Comparison of ENCODE assay signal across 10 mouse cellular contexts in the genomic region with DNA sequence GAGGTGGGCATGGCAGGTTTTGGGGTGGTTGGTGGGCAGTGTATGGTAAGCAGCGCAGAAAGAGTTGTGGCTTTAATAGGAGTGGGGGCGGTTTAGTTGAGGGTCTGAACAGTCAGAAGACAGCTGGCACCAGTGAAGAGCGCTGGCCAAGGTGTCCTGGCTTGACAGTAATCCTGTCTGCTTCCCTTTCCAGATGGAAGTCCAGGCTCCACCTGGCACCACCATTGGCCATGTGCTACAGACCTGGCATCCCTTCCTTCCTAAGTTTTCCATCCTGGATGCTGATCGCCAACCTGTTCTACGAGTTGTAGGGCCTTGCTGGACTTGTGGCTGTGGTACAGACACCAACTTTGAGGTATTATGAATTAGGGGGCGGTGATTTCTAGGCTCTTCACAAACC. TPM values are rescaled to one million over a fixed set of nuclear protein-coding genes. Genes with fewer than 3 reads are reported as not detected.
DNase-seq lines count a peak whose midpoint lies in the region; ATAC-seq lines count a peak whose summit lies in the region.
"Had no signal": no experiment of that assay in that cellular context is flagged by ENCODE, and none has a peak within 500 bp of the region (broad histone marks: within the 10 kb centered on the region; RNA-seq: fewer than 3 reads in every experiment).

No protein-coding gene starts in this region.

- no peaks in the 10 kb centered on the region for H3K9me3 ChIP-seq in heart, embryonic 15.5 days (replicated peaks)
- no peaks in the 10 kb centered on the region for H3K9me3 ChIP-seq in hindbrain, embryonic 13.5 days
- H3K9me3 ChIP-seq in midbrain, embryonic 14.5 days (ENCODE audit: control insufficient read depth, low read length) = no peaks in the 10 kb centered on the region

- H3K4me2 ChIP-seq in heart, embryonic 15.5 days = peak overlapping the region; percentile 82
- H3K4me2 ChIP-seq in hindbrain, embryonic 13.5 days = peak overlapping the region; percentile 92
- peak overlapping the region; percentile 82 for H3K4me2 ChIP-seq in midbrain, embryonic 14.5 days (ENCODE audit: low read length)

- no peak overlapping the region for H3K27ac ChIP-seq in heart, embryonic 15.5 days
- peak overlapping the region; percentile 98; the same call in 1 of the 2 replicates for H3K27ac ChIP-seq in hindbrain, embryonic 13.5 days
- no peak overlapping the region for H3K27ac ChIP-seq in midbrain, embryonic 14.5 days (replicated peaks; ENCODE audit: low read depth, low read length)

- intact Hi-C loops in heart, postnatal 25 days (cut with DNase I) = no loop called here
- intact Hi-C loops in gastrocnemius, postnatal 14 days (cut with DNase I; ENCODE audit: low total_unique reads) = loop anchor here (10.0 kb wide), 1 partner anchor 47 kb away; a partner anchor contains a TSS

- H3K4me3 ChIP-seq in heart, embryonic 15.5 days = peak overlapping the region; percentile 88
- H3K4me3 ChIP-seq in hindbrain, embryonic 13.5 days = peak overlapping the region; percentile 74
- peak overlapping the region; percentile 73 for H3K4me3 ChIP-seq in midbrain, embryonic 14.5 days (replicated peaks; ENCODE audit: low read depth, low read length)

- no peaks in the 10 kb centered on the region for H3K27me3 ChIP-seq in heart, embryonic 15.5 days
- no peaks in the 10 kb centered on the region for H3K27me3 ChIP-seq in hindbrain, embryonic 13.5 days
- no peaks in the 10 kb centered on the region for H3K27me3 ChIP-seq in midbrain, embryonic 14.5 days (ENCODE audit: control insufficient read depth, insufficient read depth, low read length)

- H3K9ac ChIP-seq in heart, embryonic 15.5 days = peak overlapping the region; percentile 76; the same call in 1 of the 2 replicates
- H3K9ac ChIP-seq in hindbrain, embryonic 13.5 days = peak overlapping the region; percentile 90
- H3K9ac ChIP-seq in midbrain, embryonic 14.5 days (replicated peaks; ENCODE audit: low read length) = no peak overlapping the region; the same call in 1 of the 2 replicates

- H3K4me1 ChIP-seq in heart, embryonic 15.5 days (replicated peaks) = peaks cover 30% of the 10 kb centered on the region
- peaks cover 45% of the 10 kb centered on the region for H3K4me1 ChIP-seq in hindbrain, embryonic 13.5 days (replicated peaks)
- H3K4me1 ChIP-seq in midbrain, embryonic 14.5 days (ENCODE audit: control insufficient read depth, insufficient read depth, low read length) = peaks cover 19% of the 10 kb centered on the region

- WGBS in heart, embryonic 15.5 days = 94% methylated on average over 6 of the region's 6 CpGs
- WGBS in hindbrain, embryonic 13.5 days = 96% methylated on average over 6 of the region's 6 CpGs
- 96% methylated on average over 6 of the region's 6 CpGs for WGBS in midbrain, embryonic 14.5 days

- ATAC-seq in heart, embryonic 15.5 days (replicated peaks; ENCODE audit: insufficient number of reproducible peaks, insufficient read depth, low FRiP score, low read depth) = no peak
- no peak for ATAC-seq in hindbrain, embryonic 13.5 days (ENCODE audit: low FRiP score)
- no peak for ATAC-seq in midbrain, embryonic 14.5 days (ENCODE audit: low FRiP score, low TSS enrichment)

- H3K36me3 ChIP-seq in heart, embryonic 15.5 days = peaks cover 43% of the 10 kb centered on the region
- peaks cover 49% of the 10 kb centered on the region for H3K36me3 ChIP-seq in hindbrain, embryonic 13.5 days
- peaks cover 47% of the 10 kb centered on the region for H3K36me3 ChIP-seq in midbrain, embryonic 14.5 days (ENCODE audit: control insufficient read depth, insufficient read depth, low read length)

- DNase-seq in heart, postnatal 25 days (ENCODE audit: low spot score) = no peak
- peak; percentile 86 for DNase-seq in cerebellum, adult 9-10 months
- no peak for DNase-seq in midbrain, embryonic 14.5 days
- DNase-seq in thymus, postnatal 0 days (ENCODE audit: low spot score) = no peak
- DNase-seq in gastrocnemius, postnatal 14 days = no peak
- no peak for DNase-seq in spleen, postnatal 14 days (ENCODE audit: low spot score in 2 of 2)
- DNase-seq: heart, postnatal 4 days had no signal

RNA-seq across cellular contexts. Expression of a gene that starts 1.8 kb away (rescaled TPM):
- polyA plus RNA-seq in heart, embryonic 15.5 days (2015; fragmentation: Nextera tagmentation; extraction: Ambion mirVana) = 68.5 and 81.4 TPM in 2 replicates
- total RNA-seq in heart, postnatal 25 days (2021) = 10 to 100 TPM; 24.4 to 24.9 TPM
- polyA plus RNA-seq in hindbrain, embryonic 13.5 days (2015; fragmentation: Nextera tagmentation; extraction: Ambion mirVana) = 51.7 and 53.7 TPM in 2 replicates
- polyA plus RNA-seq in midbrain, embryonic 14.5 days (2014; fragmentation: Nextera tagmentation; extraction: Ambion mirVana) = 41.3 and 51.9 TPM in 2 replicates
- 68.4 and 70.4 TPM in 2 replicates for polyA plus RNA-seq in thymus, postnatal 0 days (2015; fragmentation: Nextera tagmentation; extraction: Ambion mirVana)
- 10 to 100 TPM; 16.5 to 22.4 TPM for total RNA-seq in gastrocnemius, postnatal 14 days (2021)

RNA-seq across cellular contexts. Expression of a gene that starts 9.7 kb away (rescaled TPM):
- 291 and 359 TPM in 2 replicates for polyA plus RNA-seq in heart, embryonic 15.5 days (2015; fragmentation: Nextera tagmentation; extraction: Ambion mirVana)
- total RNA-seq in heart, postnatal 25 days (2021) = 100 to 1,000 TPM; 186 to 199 TPM
- 368 and 374 TPM in 2 replicates for polyA plus RNA-seq in hindbrain, embryonic 13.5 days (2015; fragmentation: Nextera tagmentation; extraction: Ambion mirVana)
- polyA plus RNA-seq in midbrain, embryonic 14.5 days (2014; fragmentation: Nextera tagmentation; extraction: Ambion mirVana) = 313 and 417 TPM in 2 replicates
- polyA plus RNA-seq in thymus, postnatal 0 days (2015; fragmentation: Nextera tagmentation; extraction: Ambion mirVana) = 325 and 342 TPM in 2 replicates
- 100 to 1,000 TPM; 104 to 108 TPM for total RNA-seq in gastrocnemius, postnatal 14 days (2021)

RNA-seq across cellular contexts. Expression of a gene that starts 10.4 kb away (rescaled TPM):
- polyA plus RNA-seq in heart, embryonic 15.5 days (2015; fragmentation: Nextera tagmentation; extraction: Ambion mirVana) = 1.6 and 2.2 TPM in 2 replicates
- total RNA-seq in heart, postnatal 25 days (2021) = 1 to 10 TPM; 4.4 to 5.4 TPM
- polyA plus RNA-seq in hindbrain, embryonic 13.5 days (2015; fragmentation: Nextera tagmentation; extraction: Ambion mirVana) = 21.4 and 22.0 TPM in 2 replicates
- polyA plus RNA-seq in midbrain, embryonic 14.5 days (2014; fragmentation: Nextera tagmentation; extraction: Ambion mirVana) = 25.1 and 32.4 TPM in 2 replicates
- polyA plus RNA-seq in thymus, postnatal 0 days (2015; fragmentation: Nextera tagmentation; extraction: Ambion mirVana) = 1.2 and 1.9 TPM in 2 replicates
- 1 to 10 TPM; 6.8 to 7.4 TPM for total RNA-seq in gastrocnemius, postnatal 14 days (2021)

RNA-seq across cellular contexts. Expression of a gene that starts 10.5 kb away (rescaled TPM):
- 0.31 and 0.80 TPM in 2 replicates for polyA plus RNA-seq in heart, embryonic 15.5 days (2015; fragmentation: Nextera tagmentation; extraction: Ambion mirVana)
- under 1 TPM in 1 of 2 experiments, not detected in 1; 0.14 TPM for total RNA-seq in heart, postnatal 25 days (2021)
- polyA plus RNA-seq in hindbrain, embryonic 13.5 days (2015; fragmentation: Nextera tagmentation; extraction: Ambion mirVana) = 0.13 and 0.23 TPM in 2 replicates
- not detected in 2 replicates for polyA plus RNA-seq in midbrain, embryonic 14.5 days (2014; fragmentation: Nextera tagmentation; extraction: Ambion mirVana)
- 1.1 and 1.5 TPM in 2 replicates for polyA plus RNA-seq in thymus, postnatal 0 days (2015; fragmentation: Nextera tagmentation; extraction: Ambion mirVana)
- total RNA-seq in gastrocnemius, postnatal 14 days (2021) = under 1 TPM in 1 of 2 experiments, not detected in 1; 0.10 TPM
- total RNA-seq: heart, postnatal 4 days had no signal
- polyA plus RNA-seq: macrophage had no signal

RNA-seq across cellular contexts. Expression of a gene that starts 26.0 kb away (rescaled TPM):
- polyA plus RNA-seq in heart, embryonic 15.5 days (2015; fragmentation: Nextera tagmentation; extraction: Ambion mirVana) = not detected in 2 replicates
- total RNA-seq in heart, postnatal 25 days (2021) = not detected
- polyA plus RNA-seq in hindbrain, embryonic 13.5 days (2015; fragmentation: Nextera tagmentation; extraction: Ambion mirVana) = 0.70 and 0.81 TPM in 2 replicates
- 0.49 and 0.85 TPM in 2 replicates for polyA plus RNA-seq in midbrain, embryonic 14.5 days (2014; fragmentation: Nextera tagmentation; extraction: Ambion mirVana)
- polyA plus RNA-seq in thymus, postnatal 0 days (2015; fragmentation: Nextera tagmentation; extraction: Ambion mirVana) = not detected in 2 replicates
- total RNA-seq in gastrocnemius, postnatal 14 days (2021) = not detected
- total RNA-seq: heart, postnatal 4 days had no signal
- polyA plus RNA-seq: macrophage had no signal
